Mouse (Mus musculus): ENCODE results near the gene Hmgcs1.

Gene Hmgcs1

DNA sequence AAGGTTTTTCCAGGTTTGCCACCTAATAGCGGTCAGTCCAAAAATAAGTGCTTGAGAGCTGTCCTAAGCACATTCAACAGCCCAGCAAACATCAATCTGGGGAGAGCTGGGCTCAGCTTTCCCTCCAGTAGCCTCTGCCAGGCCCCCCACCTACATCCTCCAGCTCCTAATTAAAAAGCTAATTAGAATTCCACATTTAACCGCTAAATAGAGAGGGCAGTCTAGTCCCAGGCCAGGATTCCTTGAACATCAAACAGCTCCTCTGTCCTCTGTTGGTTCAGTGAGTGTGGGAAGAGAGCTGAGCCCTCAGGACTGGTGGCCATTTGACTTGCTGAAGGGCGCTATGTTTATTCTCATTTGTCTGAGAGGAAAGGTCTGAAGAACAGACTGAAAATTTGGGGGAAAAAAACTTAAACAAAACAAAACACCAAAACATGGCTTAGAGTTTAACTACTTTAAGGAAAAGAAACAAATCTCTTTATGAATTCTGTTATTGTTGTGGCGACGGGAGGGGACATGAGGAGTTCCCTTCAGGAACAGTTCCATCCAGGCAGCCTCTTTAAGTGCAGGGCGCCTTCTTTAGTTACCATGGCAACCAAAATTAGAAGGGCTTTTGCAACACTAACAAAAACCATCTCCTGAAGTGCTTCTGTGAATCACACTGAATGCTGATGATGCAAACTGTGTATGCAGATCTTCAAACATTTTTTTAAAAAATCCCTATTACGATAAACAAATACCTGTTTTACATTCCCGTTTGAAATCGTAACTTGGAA lies 63.9 kb downstream of the Hmgcs1 start:
- no peak for DNase-seq (ENCODE audit: low read depth)

DNA sequence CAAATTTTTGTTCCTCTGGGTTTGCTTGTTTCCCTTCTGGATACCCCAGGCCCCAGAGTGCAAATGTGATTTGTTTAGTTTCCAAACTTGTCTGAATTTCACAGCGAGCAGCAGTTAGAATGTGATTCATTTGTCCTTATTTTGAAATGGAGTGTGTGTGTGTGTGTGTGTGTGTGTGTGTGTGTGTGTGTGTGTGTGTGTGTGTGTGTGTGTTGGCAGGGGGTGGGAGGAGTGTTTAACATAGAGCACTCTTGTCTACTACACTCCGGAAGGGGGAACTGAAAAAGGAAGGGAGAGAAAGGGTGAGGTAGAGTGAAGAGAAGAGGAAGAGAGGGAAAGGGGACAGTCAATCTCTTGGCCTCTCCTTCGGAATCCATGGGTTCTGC lies 64.4 kb downstream of the Hmgcs1 start:
- DNase-seq (ENCODE audit: low read depth): no peak

DNA sequence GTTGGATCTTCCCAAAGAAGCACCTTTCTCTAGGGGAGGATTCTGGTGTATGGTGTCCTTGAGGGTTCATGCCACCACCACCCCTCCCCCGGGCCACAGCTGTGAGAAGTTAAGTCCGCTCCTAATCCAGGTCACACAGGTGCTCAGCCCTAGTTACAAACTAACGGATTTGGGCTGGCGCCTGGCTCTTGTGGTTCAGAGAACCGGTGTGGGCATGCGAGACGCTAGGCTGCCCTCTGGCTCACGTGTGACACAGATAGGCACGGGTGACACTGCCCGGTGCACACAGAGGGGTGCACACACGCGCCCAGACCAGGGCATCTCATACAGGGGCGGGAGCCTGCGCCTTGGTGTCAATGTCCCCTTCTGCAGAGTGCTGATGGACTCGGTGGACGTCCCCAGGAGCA lies 65.0 kb downstream of the Hmgcs1 start:
- DNase-seq (ENCODE audit: low read depth): no peak

DNA sequence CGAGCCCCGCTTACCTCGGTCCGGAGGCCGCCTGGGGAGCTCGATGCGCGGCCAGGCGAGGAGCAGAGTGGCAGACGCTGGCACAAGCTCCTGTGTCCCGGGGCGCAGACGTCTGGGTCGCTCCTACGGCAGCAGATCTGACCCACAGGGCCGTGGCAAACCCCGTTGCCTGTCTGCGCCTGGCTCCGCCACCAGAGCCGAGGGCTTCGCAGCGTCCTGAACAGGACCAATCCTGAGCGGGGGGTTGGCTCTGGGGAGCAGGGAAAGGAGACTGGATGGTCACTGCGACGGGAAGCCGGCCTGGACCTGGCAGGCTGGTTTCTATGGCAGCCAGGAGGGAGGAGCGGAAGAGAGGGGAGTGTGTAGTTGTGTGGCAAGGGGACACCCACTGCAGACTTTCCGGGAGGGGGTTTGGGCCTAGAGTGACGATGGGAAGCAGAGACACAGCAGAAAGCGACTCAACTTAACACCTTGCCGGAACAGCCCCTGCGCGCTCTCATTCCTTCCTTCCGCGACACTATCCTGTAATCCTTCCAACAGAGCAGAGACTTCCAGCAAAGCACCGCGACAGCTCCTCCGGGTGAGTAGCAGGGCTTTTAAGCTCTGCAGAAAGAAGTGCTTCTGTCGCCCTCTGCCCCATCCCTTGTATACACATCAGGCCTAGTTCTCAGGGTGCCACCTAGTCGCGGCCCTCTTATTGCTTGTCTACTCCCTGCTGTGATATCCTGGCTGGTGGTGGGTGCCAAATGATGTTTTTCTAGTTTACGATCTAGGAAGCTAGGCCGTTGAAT lies 65.7 kb downstream of the Hmgcs1 start, which contains the start of gene Nim1k:
Gene Nim1k (minus strand): TSS at position 202 of the 791 bp plus-strand sequence.
- DNase-seq (ENCODE audit: low read depth): no peak

DNA sequence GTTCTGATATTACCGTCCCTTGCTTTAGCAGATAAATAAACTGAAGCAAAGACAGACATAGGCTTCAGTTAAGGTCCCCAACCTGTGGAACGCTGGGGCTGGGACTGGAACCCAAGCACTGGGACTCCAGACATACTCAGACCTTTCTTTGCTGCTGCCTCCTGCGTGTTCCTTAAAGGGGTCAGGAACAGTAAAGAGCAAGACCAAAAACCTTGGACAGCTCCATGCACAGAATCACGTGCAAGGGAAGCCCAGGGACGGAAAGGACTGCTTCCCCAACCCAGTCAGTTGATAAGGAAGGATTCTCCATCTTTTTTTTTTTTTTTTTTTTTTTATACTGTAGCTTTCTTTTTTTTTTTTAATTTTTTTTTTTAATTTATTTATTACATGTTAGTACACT lies 66.7 kb downstream of the Hmgcs1 start:
- DNase-seq (ENCODE audit: low read depth): no peak
